Mouse (Mus musculus) gastrocnemius, postnatal 36 days (tissue): Measurements from ENCODE around the gene Defb3. TPM values are rescaled to one million over a fixed set of nuclear protein-coding genes. Genes with fewer than 3 reads are reported as not detected.
"Not testable (repeated sequence)": the region's sequence is repeated elsewhere in the genome, so short reads cannot be mapped to it uniquely, and the experiment has no call there.

Source experiments
- DNase-seq, 2 experiments: peaks; one replicate each; pipeline ENCODE4 v3.0.0; 2022
- intact Hi-C: fragments of 180-260 bp; cut with DNase I; formaldehyde crosslinking; loops from one replicate; pipeline ENCODE4 v1.15.1; 2025
- long read RNA-seq, 2 experiments: library from polyadenylated mRNA; stranded (forward); transcript quantifications; one replicate each; pipeline ENCODE4 v2.0.0; 2021
- total RNA-seq, 2 experiments: library from RNA; stranded (reverse); gene quantifications; 2 replicates each; pipeline ENCODE4 v1.2.3; 2021

Defb3 gene
- not detected for total RNA-seq
- long read RNA-seq, experiment 1, result 0 reads
- long read RNA-seq, experiment 2, result 0 reads

- intact Hi-C loops, DNase-seq: not testable (repeated sequence)
Observed at GRCm38 (mm10) chr8:19293060-19293459, at the start of gene Defb3. Defb3 (plus strand) TSS chr8:19293360.

DNA sequence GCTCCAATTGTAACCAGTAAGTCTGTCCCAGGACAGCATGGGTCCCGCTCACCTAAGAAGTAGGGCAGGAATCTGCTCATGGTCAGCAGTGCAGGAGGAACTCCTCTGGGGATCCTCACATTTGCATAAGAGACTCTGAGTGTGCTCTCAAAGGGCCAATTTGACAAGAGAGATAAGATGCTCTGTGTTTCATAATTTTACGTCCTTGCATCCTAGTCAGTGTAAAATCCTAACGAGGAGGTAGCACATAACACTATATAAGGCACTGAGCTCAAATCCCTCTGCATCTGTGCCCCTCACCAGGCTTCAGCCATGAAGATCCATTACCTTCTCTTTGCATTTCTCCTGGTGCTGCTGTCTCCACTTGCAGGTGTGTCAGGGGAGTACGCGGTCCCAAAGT is 45.9 kb upstream of the Defb3 start, which contains the start of gene Defb5:
Gene Defb5, plus strand, starts transcription at position 301 of the 400 bp plus-strand sequence.
- DNase-seq, result no peak
- intact Hi-C loops, result loop anchor here (5.0 kb wide), 1 partner anchor 275 kb away; no protein-coding TSS in a partner anchor

- intact Hi-C loops, result no loop called here
- no peak for DNase-seq
Observed at GRCm38 (mm10) chr8:19258136-19258535, 35.0 kb upstream of the Defb3 start.

DNA sequence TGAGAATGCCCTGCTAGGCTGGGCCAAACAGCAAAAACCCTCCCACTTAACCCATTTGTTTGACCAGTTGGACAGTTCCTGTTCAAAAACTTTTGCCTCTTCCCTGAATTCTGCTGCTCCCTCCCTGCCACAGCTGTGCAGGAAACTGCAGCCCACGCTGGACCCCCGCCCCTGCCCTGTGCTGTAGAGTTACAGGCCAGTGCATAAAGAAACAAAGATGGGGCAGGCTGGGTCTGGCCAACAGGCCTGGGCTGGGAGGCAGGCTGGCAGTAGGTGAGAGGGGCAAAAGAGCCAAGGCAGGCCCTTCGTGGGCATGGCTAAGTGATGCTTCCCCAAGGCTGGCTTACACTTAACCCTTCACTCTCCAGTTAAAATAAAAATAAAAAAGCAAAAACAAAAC is 33.5 kb upstream of the Defb3 start:
- intact Hi-C loops, result no loop called here
- no peak for DNase-seq

GRCm38 (mm10) chr8:19298361-19298760 is 5.2 kb downstream of the Defb3 start:
- intact Hi-C loops, DNase-seq: not testable (repeated sequence)

- DNase-seq, result no peak
- intact Hi-C loops, result no loop called here
Observed at GRCm38 (mm10) chr8:19331836-19332235, 38.7 kb downstream of the Defb3 start.

Other genes with a start within 250 kb of the Defb3 start
- gene Defb39, start 228.6 kb upstream of the Defb3 start, total RNA-seq, result not detected
- not detected for gene Defb12, start 178.5 kb upstream of the Defb3 start, total RNA-seq
- not detected for gene Defb34, start 169.6 kb upstream of the Defb3 start, total RNA-seq
- not detected for gene Gm45826, start 152.6 kb upstream of the Defb3 start, total RNA-seq
- gene Defb14, start 99.0 kb upstream of the Defb3 start, total RNA-seq, result not detected
- gene Defb4, start 94.7 kb upstream of the Defb3 start, total RNA-seq, result not detected
- gene Defb6, start 67.9 kb upstream of the Defb3 start, total RNA-seq, result not detected
- not detected for gene Defb46, start 53.4 kb upstream of the Defb3 start, total RNA-seq
- gene Defb5, start 45.8 kb upstream of the Defb3 start, total RNA-seq, result not detected
- gene Defb8, start 154.2 kb downstream of the Defb3 start, total RNA-seq, result not detected
- not detected for gene Defb7, start 201.7 kb downstream of the Defb3 start, total RNA-seq